Mouse (Mus musculus) MEL (cell line): Measurements from ENCODE around the gene Inpp1. TPM values are rescaled to one million over a fixed set of nuclear protein-coding genes. Genes with fewer than 3 reads are reported as not detected.
A peak's percentile ranks its signal among the peaks of the same experiment; 100 is the strongest.

ENCODE experiments used
- DNase-seq: peaks from one replicate; pipeline ENCODE4 v3.0.0; 2011; ENCODE audit warnings: low read depth, low spot score
- H3K27ac ChIP-seq: 2 replicates; pipeline ENCODE4 v1.5.1; 2012; ENCODE audit warnings: low read depth, mild to moderate bottlenecking, control low read depth, low read length, moderate library complexity; ENCODE audit not compliant: control insufficient read depth
- H3K27me3 ChIP-seq, 2 experiments: fragments of 150-350 bp in 1 of 2; sonication (generic) in 1 of 2; 2 replicates each; pipeline ENCODE4 v1.6.1; 2012; ENCODE audit warnings: low read length in 2 of 2, mild to moderate bottlenecking in 2 of 2, improper control_type of control experiment in 1 of 2, moderate library complexity in 1 of 2; ENCODE audit not compliant: insufficient read depth in 2 of 2, control insufficient read depth in 1 of 2
- H3K36me3 ChIP-seq, 2 experiments: 2 replicates each; pipeline ENCODE4 v1.6.1; 2012 to 2014; ENCODE audit warnings: low read length in 2 of 2, improper control_type of control experiment in 1 of 2, inconsistent platforms in 1 of 2, mild to moderate bottlenecking in 1 of 2; ENCODE audit not compliant: insufficient read depth in 2 of 2, control insufficient read depth in 1 of 2
- H3K4me1 ChIP-seq, 2 experiments: fragments of 150-350 bp in 1 of 2; sonication (generic) in 1 of 2; 2 replicates each; pipeline ENCODE4 v1.6.1; 2012; ENCODE audit warnings: low read length in 2 of 2, improper control_type of control experiment in 1 of 2, mild to moderate bottlenecking in 1 of 2; ENCODE audit not compliant: insufficient read depth in 2 of 2, control insufficient read depth in 1 of 2
- H3K4me3 ChIP-seq, 2 experiments: fragments of 150-350 bp in 1 of 2; sonication (generic) in 1 of 2; 2 replicates each; pipeline ENCODE4 v1.5.1; 2012; ENCODE audit warnings: low read depth in 2 of 2, low read length in 2 of 2, mild to moderate bottlenecking in 2 of 2, moderate library complexity in 2 of 2, control low read depth in 1 of 2, improper control_type of control experiment in 1 of 2; ENCODE audit not compliant: control insufficient read depth in 1 of 2, insufficient read depth in 1 of 2
- H3K79me2 ChIP-seq: 2 replicates; pipeline ENCODE4 v1.6.1; 2012; ENCODE audit warnings: mild to moderate bottlenecking, low read length, moderate library complexity; ENCODE audit not compliant: control insufficient read depth, poor library complexity, insufficient read depth
- H3K9ac ChIP-seq: 2 replicates; pipeline ENCODE4 v1.6.1; 2012; ENCODE audit warnings: low read depth, mild to moderate bottlenecking, control low read depth, low read length, moderate library complexity; ENCODE audit not compliant: control insufficient read depth, poor library complexity, severe bottlenecking
- H3K9me3 ChIP-seq: fragments of 150-350 bp; sonication (generic); replicated peaks from 2 replicates; pipeline ENCODE4 v1.6.1; 2012; ENCODE audit warnings: mild to moderate bottlenecking, low read length, improper control_type of control experiment, moderate library complexity; ENCODE audit not compliant: insufficient read depth
- CHD1 ChIP-seq: IDR thresholded peaks from 2 replicates; pipeline ENCODE4 v1.6.1; 2012; ENCODE audit warnings: low read depth, mild to moderate bottlenecking, inconsistent platforms, low read length, improper control_type of control experiment
- CTCF ChIP-seq, 3 experiments: IDR thresholded peaks in 2 of 3; conservative IDR thresholded peaks in 1 of 3; 2 replicates each; pipeline ENCODE4 v1.5.1; 2011 to 2012; ENCODE audit warnings: low read length in 3 of 3, low read depth in 2 of 3, mild to moderate bottlenecking in 2 of 3, improper control_type of control experiment in 1 of 3, inconsistent platforms in 1 of 3, mixed read lengths in 1 of 3, moderate library complexity in 1 of 3; ENCODE audit not compliant: control insufficient read depth in 1 of 3, insufficient read depth in 1 of 3, poor library complexity in 1 of 3, severe bottlenecking in 1 of 3
- ETS1 ChIP-seq: IDR thresholded peaks from 2 replicates; pipeline ENCODE4 v1.6.1; 2012; ENCODE audit warnings: low read depth, mild to moderate bottlenecking, inconsistent platforms, low read length, improper control_type of control experiment, moderate library complexity
- MAX ChIP-seq: IDR thresholded peaks from 2 replicates; pipeline ENCODE4 v1.6.1; 2011; ENCODE audit warnings: low read length, improper control_type of control experiment
- MYC ChIP-seq: IDR thresholded peaks from 2 replicates; pipeline ENCODE4 v1.6.1; 2011; ENCODE audit warnings: low read depth, mild to moderate bottlenecking, low read length, improper control_type of control experiment, moderate library complexity
- POLR2AphosphoS5 ChIP-seq: IDR thresholded peaks from 2 replicates; pipeline ENCODE4 v1.6.1; 2012; ENCODE audit warnings: low read depth, borderline replicate concordance, mild to moderate bottlenecking, inconsistent platforms, low read length, moderate library complexity, mixed read lengths
- RAD21 ChIP-seq: IDR thresholded peaks from 2 replicates; pipeline ENCODE4 v1.6.1; 2011; ENCODE audit warnings: mild to moderate bottlenecking, low read depth, low read length, improper control_type of control experiment
- TCF12 ChIP-seq: IDR thresholded peaks from 2 replicates; pipeline ENCODE4 v1.6.1; 2014; ENCODE audit warnings: low read depth, mild to moderate bottlenecking, inconsistent platforms, low read length, improper control_type of control experiment, moderate library complexity
- USF2 ChIP-seq, 2 experiments: IDR thresholded peaks; 2 replicates each; pipeline ENCODE4 v1.6.1; 2011 to 2012; ENCODE audit warnings: improper control_type of control experiment in 2 of 2, low read length in 2 of 2, borderline replicate concordance in 1 of 2, inconsistent platforms in 1 of 2, low read depth in 1 of 2, mild to moderate bottlenecking in 1 of 2; ENCODE audit not compliant: insufficient read depth in 1 of 2
- ZC3H11A ChIP-seq: IDR thresholded peaks from 2 replicates; pipeline ENCODE4 v1.6.1; 2012; ENCODE audit warnings: low read depth, mild to moderate bottlenecking, inconsistent platforms, low read length, improper control_type of control experiment
- ZKSCAN1 ChIP-seq: IDR thresholded peaks from 2 replicates; pipeline ENCODE4 v1.6.1; 2012; ENCODE audit warnings: low read depth, mild to moderate bottlenecking, inconsistent platforms, low read length, improper control_type of control experiment, moderate library complexity
- ZMIZ1 ChIP-seq: IDR thresholded peaks from 2 replicates; pipeline ENCODE4 v1.6.1; 2012; ENCODE audit warnings: low read depth, mild to moderate bottlenecking, inconsistent platforms, low read length, improper control_type of control experiment, moderate library complexity
- polyA plus RNA-seq, 2 experiments: library from polyadenylated mRNA; stranded (reverse) in 1 of 2; unstranded in 1 of 2; fragments of >175 nt in 1 of 2; fragments of >200 nt in 1 of 2; gene quantifications; 2 replicates each; pipeline versions ENCODE4 v1.2.1 to v1.2.4; 2012; ENCODE audit warnings: low replicate concordance in 2 of 2, low read depth in 1 of 2; ENCODE audit not compliant: insufficient read length in 2 of 2, insufficient read depth in 1 of 2, missing spikeins in 1 of 2
- total RNA-seq: library from RNA; depleted of rRNA; stranded (reverse); fragments of 300-350 nt; gene quantifications from 2 replicates; pipeline ENCODE4 v1.2.3, GENCODE M21; 2012

The Inpp1 gene
- total and polyA plus RNA-seq, 3 experiments = 0.96 to 5.9 TPM; not detected in 1

- TF ChIP-seq ZC3H11A (no peak), ZMIZ1 (no peak), CTCF (IDR thresholded peaks at IDR 0.05 in 2 of 3, conservative IDR thresholded peaks at IDR 0.05 in 1 of 3; ENCODE audit: control insufficient read depth in 1 of 3, insufficient read depth in 1 of 3, low read depth in 2 of 3, low read length in 3 of 3, poor library complexity in 1 of 3, severe bottlenecking in 1 of 3) (no peak), MYC (no peak)
- Histone ChIP-seq H3K4me3 (peak overlapping the region in 1 of 2 experiments; percentile 66; a peak in 1 of 4 replicates), H3K36me3 (no peaks in the 10 kb centered on the region), H3K4me1 (0 out of 4 replicates have a peak, but pooled peaks cover 0 to 4% of the 10 kb centered on the region in 2 experiments), H3K9me3 (no peaks in the 10 kb centered on the region), H3K79me2 (no peaks in the 10 kb centered on the region; the same call in 1 of the 2 replicates), H3K27ac (no peak overlapping the region), H3K9ac (no peak overlapping the region), H3K27me3 (no peaks in the 10 kb centered on the region; a peak in 1 of 4 replicates)
- DNase-seq = no peak
Observed at GRCm38 (mm10) chr1:52816232-52816891, 1.1 kb downstream of the Inpp1 start.

GRCm38 (mm10) chr1:52808456-52808855, 9.0 kb downstream of the Inpp1 start:
- H3K9ac ChIP-seq = no peak overlapping the region
- no peaks in the 10 kb centered on the region for H3K27me3 ChIP-seq
- H3K79me2 ChIP-seq = no peaks in the 10 kb centered on the region
- H3K36me3 ChIP-seq = no peaks in the 10 kb centered on the region
- no peak overlapping the region for H3K27ac ChIP-seq
- no peak for DNase-seq
- H3K9me3 ChIP-seq = no peaks in the 10 kb centered on the region
- H3K4me1 ChIP-seq = no peaks in the 10 kb centered on the region
- no peak for TF ChIP-seq TCF12
- no peak overlapping the region for H3K4me3 ChIP-seq

- H3K9ac ChIP-seq = no peak overlapping the region
- no peaks in the 10 kb centered on the region for H3K79me2 ChIP-seq
- H3K27me3 ChIP-seq = no peaks in the 10 kb centered on the region
- H3K4me3 ChIP-seq = no peak overlapping the region
- H3K36me3 ChIP-seq = peaks cover 0 to 11% of the 10 kb centered on the region in 2 experiments; a peak in 2 of 4 replicates
- no peak overlapping the region for H3K27ac ChIP-seq
- no peak for DNase-seq
- TF ChIP-seq ETS1 (no peak), ZKSCAN1 (no peak), CHD1 (no peak), POLR2AphosphoS5 (no peak), RAD21 (no peak), MAX (no peak), USF2 (IDR thresholded peaks at IDR 0.05; ENCODE audit: borderline replicate concordance in 1 of 2, insufficient read depth in 1 of 2, low read depth in 1 of 2, low read length in 2 of 2) (no peak), ZMIZ1 (no peak)
- H3K9me3 ChIP-seq = no peaks in the 10 kb centered on the region
- H3K4me1 ChIP-seq = peaks cover 5 to 8% of the 10 kb centered on the region in 2 experiments
Observed at GRCm38 (mm10) chr1:52805041-52805440, 12.4 kb downstream of the Inpp1 start.
